Mouse (Mus musculus) megakaryocyte, embryonic 14.5 days (primary cell): ENCODE data around the gene Dnajc16. TPM values are rescaled to one million over a fixed set of nuclear protein-coding genes. Genes with fewer than 3 reads are reported as not detected.

Experiments used
- H3K27me3 ChIP-seq: replicated peaks from 2 replicates; pipeline ENCODE3; 2012; ENCODE audit warnings: inconsistent platforms
- H3K36me3 ChIP-seq: replicated peaks from 2 replicates; pipeline ENCODE3; 2012; ENCODE audit warnings: low read length, inconsistent platforms, mixed read lengths
- H3K4me1 ChIP-seq: 2 replicates; pipeline ENCODE4 v1.6.1; 2012; ENCODE audit warnings: inconsistent platforms
- H3K4me3 ChIP-seq: replicated peaks from 2 replicates; pipeline ENCODE3; 2012; ENCODE audit warnings: moderate library complexity, mild to moderate bottlenecking, inconsistent platforms
- H3K9me3 ChIP-seq: 2 replicates; pipeline ENCODE4 v1.6.1; 2012; ENCODE audit warnings: inconsistent platforms
- FLI1 ChIP-seq: IDR thresholded peaks from 2 replicates; pipeline ENCODE4 v1.6.1; 2012; ENCODE audit warnings: low read length, inconsistent platforms, mixed read lengths
- GATA1 ChIP-seq: IDR thresholded peaks from 3 replicates; pipeline ENCODE4 v1.6.1; 2012; ENCODE audit warnings: mixed read lengths, low read length, inconsistent platforms, borderline replicate concordance
- polyA plus RNA-seq: library from polyadenylated mRNA; stranded (reverse); fragments of >175 nt; gene quantifications from 2 replicates; pipeline ENCODE4 v1.2.3, GENCODE M21; 2012; ENCODE audit warnings: low replicate concordance; ENCODE audit not compliant: insufficient read depth

Dnajc16 gene
- 0.44 and 1.8 TPM in 2 replicates for polyA plus RNA-seq

- peaks cover 38% of the 10 kb centered on the region for H3K36me3 ChIP-seq
- H3K4me3 ChIP-seq = peak within 1 kb of the TSS; percentile 93
- TF ChIP-seq FLI1 = no peak
- TF ChIP-seq GATA1 = no peak
- H3K4me1 ChIP-seq = peaks cover 52% of the 10 kb centered on the region
- no peaks in the 10 kb centered on the region for H3K27me3 ChIP-seq
- H3K9me3 ChIP-seq = no peaks in the 10 kb centered on the region
These were observed at the start of gene Dnajc16 for GRCm38 (mm10) chr4:141790524-141790990. Gene Dnajc16 (minus strand): TSS chr4:141790931.

- 0 out of 2 replicates have a peak, but pooled peaks cover 4% of the 10 kb centered on the region for H3K9me3 ChIP-seq
- H3K36me3 ChIP-seq = no peaks in the 10 kb centered on the region
- H3K27me3 ChIP-seq = peaks cover 28% of the 10 kb centered on the region
- H3K4me3 ChIP-seq = no peak overlapping the region
- TF ChIP-seq GATA1 = no peak
- no peak for TF ChIP-seq FLI1
- peaks cover 11% of the 10 kb centered on the region for H3K4me1 ChIP-seq
These were observed 43.9 kb upstream of the Dnajc16 start for GRCm38 (mm10) chr4:141834536-141835095.

GRCm38 (mm10) chr4:141833911-141834310 lies 43.2 kb upstream of the Dnajc16 start:
- Histone ChIP-seq H3K27me3 (peaks cover 24% of the 10 kb centered on the region), H3K4me3 (no peak overlapping the region), H3K9me3 (0 out of 2 replicates have a peak, but pooled peaks cover 4% of the 10 kb centered on the region), H3K4me1 (peaks cover 11% of the 10 kb centered on the region), H3K36me3 (no peaks in the 10 kb centered on the region)
- TF ChIP-seq FLI1 (no peak), GATA1 (no peak)

- Histone ChIP-seq H3K4me1 (peaks cover 11% of the 10 kb centered on the region), H3K27me3 (peaks cover 36% of the 10 kb centered on the region), H3K36me3 (no peaks in the 10 kb centered on the region), H3K9me3 (0 out of 2 replicates have a peak, but pooled peaks cover 4% of the 10 kb centered on the region), H3K4me3 (no peak overlapping the region)
- no peak for TF ChIP-seq GATA1
- no peak for TF ChIP-seq FLI1
These were observed 40.6 kb upstream of the Dnajc16 start for GRCm38 (mm10) chr4:141831361-141831760.

GRCm38 (mm10) chr4:141830381-141830780 lies 39.6 kb upstream of the Dnajc16 start:
- TF ChIP-seq FLI1 (no peak), GATA1 (no peak)
- 0 out of 2 replicates have a peak, but pooled peaks cover 4% of the 10 kb centered on the region for H3K9me3 ChIP-seq
- H3K36me3 ChIP-seq = no peaks in the 10 kb centered on the region
- H3K27me3 ChIP-seq = peaks cover 34% of the 10 kb centered on the region
- H3K4me1 ChIP-seq = peaks cover 11% of the 10 kb centered on the region
- no peak overlapping the region for H3K4me3 ChIP-seq

- Histone ChIP-seq H3K4me3 (no peak overlapping the region), H3K36me3 (no peaks in the 10 kb centered on the region), H3K4me1 (peaks cover under 1% of the 10 kb centered on the region; the same call in 1 of the 2 replicates), H3K27me3 (peaks cover 23% of the 10 kb centered on the region), H3K9me3 (0 out of 2 replicates have a peak, but pooled peaks cover 4% of the 10 kb centered on the region)
- TF ChIP-seq GATA1 = no peak
- TF ChIP-seq FLI1 = no peak
These were observed 37.4 kb upstream of the Dnajc16 start for GRCm38 (mm10) chr4:141828177-141828576.

GRCm38 (mm10) chr4:141827401-141827800 lies 36.7 kb upstream of the Dnajc16 start:
- Histone ChIP-seq H3K4me3 (no peak overlapping the region), H3K27me3 (peaks cover 23% of the 10 kb centered on the region), H3K9me3 (0 out of 2 replicates have a peak, but pooled peaks cover 2% of the 10 kb centered on the region), H3K36me3 (no peaks in the 10 kb centered on the region), H3K4me1 (peaks cover 7% of the 10 kb centered on the region; the same call in 1 of the 2 replicates)
- TF ChIP-seq GATA1 = no peak
- TF ChIP-seq FLI1 = no peak

GRCm38 (mm10) chr4:141826060-141826459 lies 35.3 kb upstream of the Dnajc16 start, which contains the start of gene Cela2a:
Gene Cela2a (minus strand): TSS chr4:141826160.
- H3K27me3 ChIP-seq = peaks cover 31% of the 10 kb centered on the region
- no peaks in the 10 kb centered on the region for H3K36me3 ChIP-seq
- TF ChIP-seq GATA1 (no peak), FLI1 (no peak)
- H3K4me3 ChIP-seq = no peak within 1 kb of the TSS
- no peaks in the 10 kb centered on the region for H3K9me3 ChIP-seq
- H3K4me1 ChIP-seq = peaks cover 7% of the 10 kb centered on the region; the same call in 1 of the 2 replicates

- Histone ChIP-seq H3K4me1 (peaks cover 7% of the 10 kb centered on the region; the same call in 1 of the 2 replicates), H3K27me3 (peaks cover 37% of the 10 kb centered on the region), H3K4me3 (no peak overlapping the region), H3K36me3 (no peaks in the 10 kb centered on the region), H3K9me3 (no peaks in the 10 kb centered on the region)
- TF ChIP-seq GATA1 (no peak), FLI1 (no peak)
These were observed 32.2 kb upstream of the Dnajc16 start for GRCm38 (mm10) chr4:141822979-141823378.

- peaks cover 28% of the 10 kb centered on the region for H3K27me3 ChIP-seq
- no peaks in the 10 kb centered on the region for H3K36me3 ChIP-seq
- H3K4me3 ChIP-seq = no peak overlapping the region
- H3K9me3 ChIP-seq = no peaks in the 10 kb centered on the region
- peaks cover 9% of the 10 kb centered on the region; the same call in 1 of the 2 replicates for H3K4me1 ChIP-seq
- TF ChIP-seq GATA1 (no peak), FLI1 (no peak)
These were observed 31.4 kb upstream of the Dnajc16 start for GRCm38 (mm10) chr4:141822089-141822488.
